Mouse (Mus musculus): ENCODE measurements around the gene Mad1l1. TPM values are rescaled to one million over a fixed set of nuclear protein-coding genes. Genes with fewer than 3 reads are reported as not detected.
A peak's percentile ranks its signal among the peaks of the same experiment; 100 is the strongest.

Gene Mad1l1
- polyA plus RNA-seq, 1 experiment from 2014 or later = 46.4 TPM

DNA sequence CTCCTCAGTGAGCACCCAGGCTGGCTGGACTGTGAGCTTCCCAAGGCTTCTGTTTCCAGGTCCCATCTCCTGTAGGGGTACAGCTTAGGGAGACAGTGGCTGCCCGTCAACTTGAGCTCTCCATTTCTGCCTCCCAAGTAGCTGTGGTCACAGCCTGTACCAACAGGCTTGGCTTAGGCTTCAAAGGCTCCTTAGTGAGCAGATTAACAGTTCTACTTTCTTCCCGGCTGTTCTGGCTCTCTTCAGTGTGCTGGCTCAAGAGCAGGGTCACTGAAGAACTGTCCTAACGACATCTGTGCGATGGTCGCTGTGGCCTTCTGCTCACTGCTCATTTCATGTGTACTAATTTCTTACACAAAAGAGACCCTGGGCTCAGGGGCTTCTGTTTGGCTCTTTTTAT is 237.4 kb downstream of the Mad1l1 start:
- Histone ChIP-seq H3K4me3 (replicated peaks) (no peak overlapping the region), H3K27me3 (no peaks in the 10 kb centered on the region), H3K4me1 (peaks cover 8% of the 10 kb centered on the region; the same call in 1 of the 2 replicates), H3K36me3 (replicated peaks) (peaks cover 16% of the 10 kb centered on the region; the same call in 1 of the 2 replicates), H3K9ac (no peak overlapping the region), H3K4me2 (no peak overlapping the region), H3K27ac (no peak overlapping the region), H3K9me3 (no peaks in the 10 kb centered on the region)
- ATAC-seq (ENCODE audit: low FRiP score) = no peak
- 66% methylated on average over 5 of the region's 5 CpGs for WGBS

DNA sequence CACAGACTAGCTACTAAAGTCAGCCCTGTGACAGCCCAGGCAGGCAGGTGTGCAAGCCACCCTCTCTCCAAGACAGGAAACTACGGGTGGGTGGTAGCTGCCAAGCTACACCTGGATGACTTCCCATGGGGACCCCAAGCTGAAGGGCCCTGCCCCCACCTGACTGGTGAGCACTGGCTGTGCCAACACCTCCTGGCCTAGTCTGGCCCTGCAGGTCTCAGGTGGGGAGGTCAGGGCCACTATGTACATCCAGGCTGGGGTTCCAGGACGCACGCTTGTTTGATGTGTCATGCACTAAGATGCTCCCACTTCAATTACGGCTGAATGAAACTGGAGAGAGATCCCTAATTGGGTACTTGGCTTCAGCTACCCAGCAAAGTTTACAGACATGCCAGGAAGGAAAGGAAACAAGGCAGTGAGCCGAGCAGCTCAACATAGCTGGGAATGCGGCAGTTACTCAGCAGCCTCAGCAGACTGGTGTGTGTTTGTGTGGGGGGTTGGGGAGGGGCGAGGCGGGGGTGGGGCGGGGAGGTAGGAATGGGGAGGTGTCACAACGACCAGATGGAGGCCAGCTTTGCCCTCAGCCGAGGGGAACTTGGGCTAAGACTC is 239.0 kb downstream of the Mad1l1 start:
- Histone ChIP-seq H3K27me3 (no peaks in the 10 kb centered on the region), H3K9ac (no peak overlapping the region), H3K36me3 (replicated peaks) (0 out of 2 replicates have a peak, but pooled peaks cover 3% of the 10 kb centered on the region), H3K4me1 (peaks cover 8% of the 10 kb centered on the region; the same call in 1 of the 2 replicates), H3K4me3 (replicated peaks) (no peak overlapping the region), H3K27ac (peak overlapping the region; percentile 2; the same call in 1 of the 2 replicates), H3K4me2 (no peak overlapping the region), H3K9me3 (no peaks in the 10 kb centered on the region)
- 62% methylated on average over 11 of the region's 11 CpGs for WGBS
- ATAC-seq (ENCODE audit: low FRiP score) = no peak

DNA sequence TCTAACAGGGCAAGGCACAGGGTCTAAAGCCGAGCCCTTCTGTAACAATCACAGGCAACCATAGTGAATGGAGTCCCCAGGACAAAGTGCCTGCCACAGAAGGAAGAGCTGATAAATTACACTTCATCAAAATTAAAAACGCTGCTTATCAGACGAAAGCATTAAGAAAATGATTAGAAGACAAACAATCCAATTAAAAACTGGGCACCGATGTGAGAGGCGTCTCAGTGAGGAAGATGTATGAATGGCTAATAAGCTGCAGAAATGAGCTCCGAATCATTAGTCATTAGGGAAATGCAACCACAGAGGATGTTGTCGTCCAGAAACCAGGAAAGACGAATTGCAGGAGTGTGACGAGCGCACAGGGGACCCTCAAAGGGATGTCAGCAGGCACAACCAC is 240.3 kb downstream of the Mad1l1 start:
- Histone ChIP-seq H3K27ac (no peak overlapping the region), H3K36me3 (replicated peaks) (0 out of 2 replicates have a peak, but pooled peaks cover 3% of the 10 kb centered on the region)
- WGBS = 62% methylated on average over 10 of the region's 10 CpGs

DNA sequence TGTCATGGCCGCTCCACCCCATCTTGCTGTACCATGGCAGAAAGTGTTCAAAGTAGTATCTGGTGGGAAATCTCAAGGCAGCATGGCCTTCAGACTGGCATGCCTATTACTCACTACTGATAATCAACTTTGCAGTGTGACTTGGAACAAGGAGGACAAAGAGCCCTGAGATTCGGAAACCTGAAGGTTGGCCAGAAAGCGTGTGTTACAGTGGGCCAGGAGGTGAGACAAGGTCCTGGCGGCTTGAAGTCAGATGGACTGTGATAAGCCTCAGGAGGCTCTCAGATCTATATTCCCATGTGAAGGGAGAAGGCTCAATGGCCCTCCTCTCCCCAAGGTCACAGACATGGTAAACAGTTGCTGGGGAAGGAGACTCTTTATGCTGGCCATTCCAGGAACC is 241.8 kb downstream of the Mad1l1 start:
- H3K9me3 ChIP-seq = no peaks in the 10 kb centered on the region
- no peak overlapping the region for H3K27ac ChIP-seq
- H3K4me3 ChIP-seq (replicated peaks) = no peak overlapping the region
- no peak overlapping the region for H3K4me2 ChIP-seq
- no peak for ATAC-seq (ENCODE audit: low FRiP score)
- H3K36me3 ChIP-seq (replicated peaks) = 0 out of 2 replicates have a peak, but pooled peaks cover 3% of the 10 kb centered on the region
- WGBS = 97% methylated on average over 4 of the region's 4 CpGs
- no peaks in the 10 kb centered on the region for H3K27me3 ChIP-seq
- H3K9ac ChIP-seq = no peak overlapping the region
- H3K4me1 ChIP-seq = peaks cover 9% of the 10 kb centered on the region

More for the DNA sequence above, 240.3 kb downstream of the Mad1l1 start:
- no peaks in the 10 kb centered on the region for H3K9me3 ChIP-seq
- no peak for ATAC-seq (ENCODE audit: low FRiP score)
- no peaks in the 10 kb centered on the region for H3K27me3 ChIP-seq
- H3K9ac ChIP-seq = no peak overlapping the region
- H3K4me2 ChIP-seq = no peak overlapping the region
- no peak overlapping the region for H3K4me3 ChIP-seq (replicated peaks)
- peaks cover 6% of the 10 kb centered on the region; the same call in 1 of the 2 replicates for H3K4me1 ChIP-seq

DNA sequence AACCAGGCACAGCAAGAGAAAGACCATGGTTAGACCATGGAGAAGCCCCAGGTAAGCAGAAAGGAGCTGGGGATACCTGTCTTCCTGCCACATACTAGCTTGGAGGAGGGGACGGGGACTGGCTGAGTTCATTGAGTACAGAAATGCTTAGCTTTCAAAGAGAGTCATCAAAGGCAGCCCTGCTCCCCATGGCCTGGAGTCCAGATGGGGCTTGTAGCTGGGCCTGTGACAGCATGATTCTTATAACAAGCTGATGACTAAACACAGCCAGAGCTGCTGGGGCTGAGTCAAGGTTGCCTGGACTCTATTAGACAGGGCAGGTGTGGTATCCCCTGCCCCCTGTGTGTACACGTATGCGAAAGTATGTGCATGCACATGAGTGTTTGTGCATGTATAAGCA is 242.9 kb downstream of the Mad1l1 start:
- Histone ChIP-seq H3K36me3 (replicated peaks) (0 out of 2 replicates have a peak, but pooled peaks cover 3% of the 10 kb centered on the region), H3K4me1 (peaks cover 20% of the 10 kb centered on the region), H3K9me3 (no peaks in the 10 kb centered on the region), H3K4me3 (replicated peaks) (no peak overlapping the region), H3K9ac (no peak overlapping the region), H3K27ac (no peak overlapping the region), H3K27me3 (no peaks in the 10 kb centered on the region), H3K4me2 (no peak overlapping the region)
- ATAC-seq (ENCODE audit: low FRiP score) = no peak
- 88% methylated on average over 3 of the region's 3 CpGs for WGBS

DNA sequence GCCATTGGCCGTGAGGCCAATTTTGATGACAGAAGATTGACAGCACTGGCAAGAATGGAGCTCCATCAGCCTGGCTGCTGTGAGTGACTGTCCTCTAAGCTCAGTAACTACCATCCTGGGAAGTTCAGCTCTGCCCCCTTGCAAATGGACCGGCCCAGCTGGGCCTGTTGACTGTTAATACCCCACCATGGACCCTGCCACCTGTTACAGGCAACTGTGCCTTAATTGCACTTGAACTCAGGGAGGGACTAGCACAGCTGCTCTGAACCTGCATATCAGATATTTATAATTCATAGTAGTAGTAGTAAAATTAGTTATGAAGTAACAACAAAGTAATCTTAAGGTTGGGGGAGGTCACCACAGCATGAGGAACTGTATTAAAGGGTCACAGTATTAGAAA is 244.9 kb downstream of the Mad1l1 start:
- WGBS = 90% methylated on average over 2 of the region's 2 CpGs
- H3K27ac ChIP-seq = no peak overlapping the region
- no peak for ATAC-seq (ENCODE audit: low FRiP score)

DNA sequence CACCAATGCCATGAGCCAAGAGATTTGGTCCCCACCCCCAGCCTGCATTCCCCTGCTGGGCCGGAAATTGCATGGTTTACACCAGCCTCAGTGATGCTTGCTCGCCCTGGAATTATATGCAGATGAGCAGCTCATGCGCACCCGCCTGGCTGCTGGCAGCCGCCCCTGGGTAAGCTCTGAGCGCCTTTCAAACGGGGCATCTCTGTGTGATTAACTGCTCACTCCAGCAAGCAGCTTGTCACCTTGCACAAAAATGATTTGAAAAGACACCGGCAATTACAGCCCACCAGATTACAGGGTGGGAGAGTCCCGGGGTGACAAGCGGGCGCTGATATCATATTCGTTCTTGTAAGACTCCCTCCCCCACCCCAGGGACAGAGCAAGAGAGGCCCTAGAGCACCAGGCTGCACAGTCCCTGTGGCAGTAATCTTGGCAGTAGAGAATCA is 247.7 kb downstream of the Mad1l1 start:
- H3K4me3 ChIP-seq (replicated peaks) = no peak overlapping the region
- no peaks in the 10 kb centered on the region for H3K9me3 ChIP-seq
- no peak overlapping the region for H3K4me2 ChIP-seq
- H3K27ac ChIP-seq = peak overlapping the region; percentile 80
- peak; percentile 90 for ATAC-seq (ENCODE audit: low FRiP score)
- H3K27me3 ChIP-seq = no peaks in the 10 kb centered on the region
- 32% methylated on average over 12 of the region's 12 CpGs for WGBS
- H3K4me1 ChIP-seq = peaks cover 23% of the 10 kb centered on the region
- no peak overlapping the region for H3K9ac ChIP-seq
- H3K36me3 ChIP-seq (replicated peaks) = no peaks in the 10 kb centered on the region

More for the DNA sequence above, 244.9 kb downstream of the Mad1l1 start:
- no peak overlapping the region for H3K9ac ChIP-seq
- H3K27me3 ChIP-seq = no peaks in the 10 kb centered on the region
- H3K4me1 ChIP-seq = peaks cover 18% of the 10 kb centered on the region
- no peak overlapping the region for H3K4me3 ChIP-seq (replicated peaks)
- no peak overlapping the region for H3K4me2 ChIP-seq
- H3K9me3 ChIP-seq = no peaks in the 10 kb centered on the region
- H3K36me3 ChIP-seq (replicated peaks) = no peaks in the 10 kb centered on the region

DNA sequence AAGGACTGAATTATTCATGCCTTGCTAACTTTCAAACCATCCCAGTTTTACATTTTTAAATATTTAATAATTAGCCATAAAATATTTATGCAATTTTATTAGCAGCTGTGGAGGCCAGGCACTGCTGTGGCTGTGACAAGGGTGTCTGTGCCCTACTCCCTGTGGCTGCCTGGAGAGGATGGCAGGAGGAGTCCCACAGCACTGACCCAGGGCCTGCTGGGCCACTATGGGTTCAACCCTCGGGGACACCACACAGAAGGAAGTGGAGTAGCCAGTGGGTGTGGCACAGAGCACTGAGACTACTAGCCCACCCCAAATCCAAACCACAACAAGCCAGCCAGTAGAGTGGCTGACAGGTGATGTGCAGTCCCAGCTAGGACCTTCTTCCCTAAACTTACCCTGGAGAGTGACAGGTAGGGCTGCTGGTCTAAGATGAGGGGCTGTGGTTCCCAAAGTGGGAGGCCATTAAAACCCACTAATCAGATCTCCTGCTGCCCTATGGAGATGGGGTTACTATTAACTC is 248.1 kb downstream of the Mad1l1 start:
- H3K27ac ChIP-seq = peak overlapping the region; percentile 80
- 32% methylated on average over 1 of the region's 1 CpGs for WGBS
- peak; percentile 55 for ATAC-seq (ENCODE audit: low FRiP score)
- no peak overlapping the region for H3K4me2 ChIP-seq
- H3K27me3 ChIP-seq = no peaks in the 10 kb centered on the region
- H3K4me1 ChIP-seq = peaks cover 28% of the 10 kb centered on the region
- no peak overlapping the region for H3K9ac ChIP-seq
- H3K4me3 ChIP-seq (replicated peaks) = no peak overlapping the region
- H3K36me3 ChIP-seq (replicated peaks) = no peaks in the 10 kb centered on the region
- no peaks in the 10 kb centered on the region for H3K9me3 ChIP-seq

DNA sequence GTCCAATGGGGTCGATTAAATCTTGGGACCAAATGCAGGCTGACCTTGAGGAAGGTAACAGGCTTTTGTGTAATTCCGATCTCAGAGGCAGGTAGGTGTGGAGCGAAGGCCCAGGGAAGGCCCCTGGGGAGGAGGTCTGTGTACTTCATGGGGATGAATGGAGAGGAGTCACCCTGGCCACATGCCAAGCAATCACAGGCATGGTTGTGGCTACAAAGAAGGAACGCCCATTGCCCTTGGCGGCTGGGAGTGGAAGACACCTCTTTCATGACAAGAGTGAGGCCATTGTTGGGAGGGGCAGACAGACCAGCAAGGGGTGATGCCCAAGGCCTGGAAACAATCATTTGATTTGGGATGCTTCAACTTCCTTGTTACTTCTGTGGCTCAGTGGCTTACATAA is 252.8 kb downstream of the Mad1l1 start:
- H3K9ac ChIP-seq = no peak overlapping the region
- peaks cover 17% of the 10 kb centered on the region for H3K36me3 ChIP-seq (replicated peaks)
- H3K27me3 ChIP-seq = no peaks in the 10 kb centered on the region
- no peak for ATAC-seq (ENCODE audit: low FRiP score)
- 74% methylated on average over 5 of the region's 5 CpGs for WGBS
- no peak overlapping the region for H3K4me2 ChIP-seq
- H3K4me3 ChIP-seq (replicated peaks) = no peak overlapping the region
- H3K9me3 ChIP-seq = no peaks in the 10 kb centered on the region
- H3K4me1 ChIP-seq = peaks cover 26% of the 10 kb centered on the region
- H3K27ac ChIP-seq = no peak overlapping the region

DNA sequence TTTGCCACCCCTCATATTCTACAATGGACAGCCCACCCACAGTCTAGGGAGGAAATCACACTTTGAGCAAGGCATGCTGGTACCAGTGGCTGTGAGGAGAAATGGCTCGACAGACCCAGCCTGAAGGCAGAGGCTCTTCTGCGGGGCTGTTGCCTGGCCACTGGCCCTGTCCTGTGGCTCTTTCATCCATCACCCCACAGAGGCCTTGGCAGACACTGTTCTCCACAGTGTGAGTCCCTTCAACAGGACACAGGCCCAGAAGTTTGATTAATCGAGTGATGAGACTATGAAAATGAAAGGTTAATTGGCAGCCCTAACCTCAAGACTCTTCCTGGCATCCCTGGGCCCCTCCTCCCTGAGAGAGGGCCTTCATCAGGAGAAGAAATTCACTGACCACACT is 253.3 kb downstream of the Mad1l1 start:
- H3K9ac ChIP-seq = no peak overlapping the region
- H3K4me3 ChIP-seq (replicated peaks) = no peak overlapping the region
- no peaks in the 10 kb centered on the region for H3K27me3 ChIP-seq
- H3K4me1 ChIP-seq = peaks cover 21% of the 10 kb centered on the region
- H3K36me3 ChIP-seq (replicated peaks) = peaks cover 22% of the 10 kb centered on the region
- no peak overlapping the region for H3K27ac ChIP-seq
- WGBS = 73% methylated on average over 3 of the region's 3 CpGs
- H3K9me3 ChIP-seq = no peaks in the 10 kb centered on the region
- no peak for ATAC-seq (ENCODE audit: low FRiP score)
- no peak overlapping the region for H3K4me2 ChIP-seq

DNA sequence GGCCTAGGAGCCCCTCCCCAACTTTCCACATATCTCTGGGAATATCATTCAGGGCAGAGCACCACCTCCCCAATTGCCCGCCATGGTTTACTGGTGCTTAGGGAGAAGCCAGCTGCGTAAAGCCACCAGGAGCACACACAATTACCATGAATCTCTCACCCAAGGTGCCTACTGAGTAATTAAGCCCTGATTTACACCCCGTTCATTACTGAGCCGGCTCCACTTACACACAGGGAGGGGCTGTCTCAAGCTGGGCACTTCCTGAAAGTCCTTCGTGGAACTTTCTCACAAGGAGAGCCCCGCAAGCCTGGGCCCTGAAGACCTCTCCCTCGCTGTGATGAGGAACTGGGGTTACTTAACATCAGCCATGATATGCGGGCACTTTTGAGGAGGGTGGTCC is 254.6 kb downstream of the Mad1l1 start:
- Histone ChIP-seq H3K4me3 (replicated peaks) (no peak overlapping the region), H3K4me1 (peaks cover 21% of the 10 kb centered on the region), H3K9me3 (no peaks in the 10 kb centered on the region), H3K27me3 (no peaks in the 10 kb centered on the region), H3K4me2 (no peak overlapping the region), H3K36me3 (replicated peaks) (peaks cover 22% of the 10 kb centered on the region), H3K27ac (no peak overlapping the region), H3K9ac (no peak overlapping the region)
- no peak for ATAC-seq (ENCODE audit: low FRiP score)
- 63% methylated on average over 8 of the region's 8 CpGs for WGBS

DNA sequence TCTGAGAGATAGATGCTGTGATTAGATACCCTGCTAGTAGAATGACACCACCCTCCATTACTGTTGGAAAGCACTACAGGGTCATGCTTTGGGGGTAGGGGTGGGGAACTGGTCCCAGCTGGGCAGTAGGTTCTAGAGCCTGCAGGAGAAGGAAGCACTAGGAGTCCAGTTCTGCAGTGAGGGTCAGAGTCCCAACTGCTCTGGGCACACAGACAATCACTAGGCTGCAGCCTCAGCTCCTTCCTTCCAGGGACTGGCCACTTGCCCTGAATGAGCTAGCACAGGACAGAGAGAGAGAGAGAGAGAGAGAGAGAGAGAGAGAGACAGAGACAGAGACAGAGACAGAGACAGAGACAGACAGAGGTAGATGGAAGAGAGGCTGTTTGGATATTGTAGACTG is 255.1 kb downstream of the Mad1l1 start:
- H3K9ac ChIP-seq = no peak overlapping the region
- no peak overlapping the region for H3K4me2 ChIP-seq
- no peaks in the 10 kb centered on the region for H3K27me3 ChIP-seq
- peaks cover 23% of the 10 kb centered on the region for H3K4me1 ChIP-seq
- H3K36me3 ChIP-seq (replicated peaks) = peaks cover 22% of the 10 kb centered on the region
- no peaks in the 10 kb centered on the region for H3K9me3 ChIP-seq
- no peak for ATAC-seq (ENCODE audit: low FRiP score)
- H3K27ac ChIP-seq = no peak overlapping the region
- H3K4me3 ChIP-seq (replicated peaks) = no peak overlapping the region

Measured in forebrain, embryonic 12.5 days (tissue).